Mouse (Mus musculus): ENCODE measurements at regions not wholly inside any gene's neighbourhood (a gene's known extent, or its start where the extent isn't known, plus 50 kb on each side); places are given as distances from the start of the nearest gene placed in this dataset.

DNA sequence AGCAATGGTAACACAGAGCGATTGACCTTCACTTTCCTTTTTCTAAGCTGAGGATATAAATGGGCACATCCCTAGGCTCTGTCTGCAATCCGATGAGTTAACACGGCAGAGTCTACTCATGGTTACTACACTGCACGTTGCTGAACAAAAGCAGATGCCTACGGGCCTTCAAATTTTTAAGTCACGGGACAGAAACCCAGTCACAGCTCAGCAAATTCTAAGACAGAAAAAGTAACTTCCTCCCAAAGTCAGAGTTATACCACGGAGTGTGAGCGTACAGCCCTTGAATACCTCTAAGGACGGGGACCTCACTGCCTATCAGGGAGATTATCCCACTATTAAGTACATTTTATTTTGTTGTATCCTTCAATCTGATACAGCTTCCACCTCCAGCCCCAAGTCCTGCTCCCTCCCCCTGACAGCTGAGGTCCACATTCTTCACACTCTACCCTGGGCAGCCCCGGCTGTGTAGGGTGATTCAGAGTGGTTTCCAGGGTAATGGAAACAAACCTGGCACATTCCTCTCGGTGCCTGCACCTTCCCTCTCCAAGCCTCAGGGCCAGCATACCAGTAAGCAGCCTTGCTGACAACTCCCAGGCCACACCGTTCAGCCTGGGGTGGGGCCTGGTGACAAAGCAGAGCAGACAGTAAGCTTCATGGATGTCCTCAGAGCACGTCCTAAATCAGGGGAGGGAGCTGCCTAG is 90.2 kb upstream of the Zfp703 start:
- 67% methylated on average over 13 of the region's 13 CpGs for WGBS
- DNase-seq (ENCODE audit: low spot score): no peak
- no peaks in the 10 kb centered on the region for H3K36me3 ChIP-seq (ENCODE audit: control insufficient read depth, insufficient read depth, low read length)
- no peak overlapping the region for H3K27ac ChIP-seq (ENCODE audit: low read depth, low read length)
- no peak overlapping the region for H3K9ac ChIP-seq (ENCODE audit: low read depth, low read length)
- H3K27me3 ChIP-seq (replicated peaks; ENCODE audit: control insufficient read depth, insufficient read depth, low read length): no peaks in the 10 kb centered on the region
- ATAC-seq (replicated peaks; ENCODE audit: low FRiP score): no peak
- no peaks in the 10 kb centered on the region for H3K9me3 ChIP-seq (ENCODE audit: control insufficient read depth, low read length)
- H3K4me3 ChIP-seq (ENCODE audit: low read depth, low read length): no peak overlapping the region
- no peak overlapping the region for H3K4me2 ChIP-seq
- peaks cover 6% of the 10 kb centered on the region; the same call in 1 of the 2 replicates for H3K4me1 ChIP-seq (replicated peaks; ENCODE audit: control insufficient read depth, insufficient read depth, low read length)

DNA sequence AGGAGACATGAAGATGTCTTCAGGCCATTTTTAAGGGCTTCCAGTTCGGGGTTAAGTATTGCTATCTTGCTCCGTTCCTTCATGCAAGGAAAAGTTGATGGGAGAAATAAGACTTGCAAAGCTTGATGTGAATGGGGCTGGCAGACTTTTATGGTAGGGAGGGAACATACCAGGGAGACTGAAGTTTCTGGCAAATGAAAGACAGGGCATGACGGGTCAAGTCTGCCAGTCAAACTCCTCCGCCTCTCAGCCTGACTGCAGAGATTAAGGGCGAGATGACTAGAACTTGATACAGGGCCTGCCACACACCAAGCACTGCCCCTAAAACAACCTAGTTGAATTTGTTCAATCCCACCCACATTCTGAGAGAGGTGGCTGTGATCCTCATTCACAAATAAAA is 89.6 kb upstream of the Zfp703 start:
- DNase-seq (ENCODE audit: low spot score) (no peak), ATAC-seq (replicated peaks; ENCODE audit: low FRiP score) (no peak)
- H3K9me3 ChIP-seq (ENCODE audit: control insufficient read depth, low read length): no peaks in the 10 kb centered on the region
- H3K27me3 ChIP-seq (replicated peaks; ENCODE audit: control insufficient read depth, insufficient read depth, low read length): no peaks in the 10 kb centered on the region
- no peak overlapping the region for H3K4me3 ChIP-seq (ENCODE audit: low read depth, low read length)
- H3K36me3 ChIP-seq (ENCODE audit: control insufficient read depth, insufficient read depth, low read length): no peaks in the 10 kb centered on the region
- H3K4me2 ChIP-seq: no peak overlapping the region
- H3K27ac ChIP-seq (ENCODE audit: low read depth, low read length): no peak overlapping the region
- WGBS: 65% methylated on average over 5 of the region's 5 CpGs
- H3K9ac ChIP-seq (ENCODE audit: low read depth, low read length): no peak overlapping the region
- H3K4me1 ChIP-seq (replicated peaks; ENCODE audit: control insufficient read depth, insufficient read depth, low read length): peaks cover 6% of the 10 kb centered on the region; the same call in 1 of the 2 replicates

DNA sequence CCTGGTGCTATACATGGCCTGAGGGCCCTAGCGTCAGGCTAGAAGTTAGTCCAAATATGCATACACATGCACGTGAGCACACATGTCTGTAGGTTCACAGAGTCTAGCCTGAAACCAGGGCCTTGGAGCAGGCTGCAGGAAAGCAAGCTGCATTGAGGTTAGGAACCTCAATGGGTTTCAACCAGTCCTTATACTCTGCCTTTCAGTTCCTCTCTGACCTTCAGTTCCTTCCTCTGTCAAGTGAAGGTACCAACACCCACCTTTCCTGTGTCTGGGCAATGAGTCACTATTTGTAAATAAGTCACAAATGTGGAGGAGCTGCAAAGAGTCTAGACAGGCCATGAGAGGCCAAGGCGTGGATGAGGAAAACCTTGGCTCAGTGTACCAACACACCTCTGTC is 89.1 kb upstream of the Zfp703 start:
- 63% methylated on average over 3 of the region's 3 CpGs for WGBS
- H3K4me1 ChIP-seq (replicated peaks; ENCODE audit: control insufficient read depth, insufficient read depth, low read length): peaks cover 6% of the 10 kb centered on the region; the same call in 1 of the 2 replicates

DNA sequence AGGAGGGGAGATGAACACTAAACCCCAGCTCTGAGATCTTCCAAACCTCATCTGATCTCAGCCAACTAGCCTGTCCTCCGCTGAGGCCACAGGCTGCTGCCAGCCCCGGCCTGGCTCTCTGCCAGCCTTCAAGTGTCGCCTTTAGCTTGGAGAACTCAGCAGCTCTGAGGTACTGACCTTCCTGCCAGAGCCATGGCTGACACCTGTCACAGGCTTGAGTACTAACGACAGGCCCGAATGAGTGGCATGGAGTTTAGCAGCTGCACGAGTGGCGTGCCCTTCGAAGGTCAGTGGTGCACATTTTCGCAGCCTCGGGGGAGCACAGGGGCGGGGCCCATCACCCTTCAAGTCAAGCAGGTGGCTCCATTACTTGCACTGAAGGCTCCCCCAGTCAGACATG is 85.2 kb upstream of the Zfp703 start:
- H3K27ac ChIP-seq (ENCODE audit: low read depth, low read length): no peak overlapping the region
- H3K36me3 ChIP-seq (ENCODE audit: control insufficient read depth, insufficient read depth, low read length): no peaks in the 10 kb centered on the region
- H3K9me3 ChIP-seq (ENCODE audit: control insufficient read depth, low read length): no peaks in the 10 kb centered on the region
- WGBS: 79% methylated on average over 11 of the region's 11 CpGs
- ATAC-seq (replicated peaks; ENCODE audit: low FRiP score) (no peak), DNase-seq (ENCODE audit: low spot score) (no peak)
- H3K4me1 ChIP-seq (replicated peaks; ENCODE audit: control insufficient read depth, insufficient read depth, low read length): peaks cover 3% of the 10 kb centered on the region; the same call in 1 of the 2 replicates
- no peak overlapping the region for H3K4me2 ChIP-seq
- H3K4me3 ChIP-seq (ENCODE audit: low read depth, low read length): no peak overlapping the region
- H3K9ac ChIP-seq (ENCODE audit: low read depth, low read length): no peak overlapping the region
- no peaks in the 10 kb centered on the region for H3K27me3 ChIP-seq (replicated peaks; ENCODE audit: control insufficient read depth, insufficient read depth, low read length)

More for the DNA sequence above, 89.1 kb upstream of the Zfp703 start:
- Histone ChIP-seq H3K4me3 (ENCODE audit: low read depth, low read length) (no peak overlapping the region), H3K9ac (ENCODE audit: low read depth, low read length) (no peak overlapping the region), H3K27ac (ENCODE audit: low read depth, low read length) (no peak overlapping the region), H3K36me3 (ENCODE audit: control insufficient read depth, insufficient read depth, low read length) (no peaks in the 10 kb centered on the region), H3K4me2 (no peak overlapping the region), H3K27me3 (replicated peaks; ENCODE audit: control insufficient read depth, insufficient read depth, low read length) (no peaks in the 10 kb centered on the region), H3K9me3 (ENCODE audit: control insufficient read depth, low read length) (no peaks in the 10 kb centered on the region)
- DNase-seq (ENCODE audit: low spot score): no peak
- no peak for ATAC-seq (replicated peaks; ENCODE audit: low FRiP score)

DNA sequence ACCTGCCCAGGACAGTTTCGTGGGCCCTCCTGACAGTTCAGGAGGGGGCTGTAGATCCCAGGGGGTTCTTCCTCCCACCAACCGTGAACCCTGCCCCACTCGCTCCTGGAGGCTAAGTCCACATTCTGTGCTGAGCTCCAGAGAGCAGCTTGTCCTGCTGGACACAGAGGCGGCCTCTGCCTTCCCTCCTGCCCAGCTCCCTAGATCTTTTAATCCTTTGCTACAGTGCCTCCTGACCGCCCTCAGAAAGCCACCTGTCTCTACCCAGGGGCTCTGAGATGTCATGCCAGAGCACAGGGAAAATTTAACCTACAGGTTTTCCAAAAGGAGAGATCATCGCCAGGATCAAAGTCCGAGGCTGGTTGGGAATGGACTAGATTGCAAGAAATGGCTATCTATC is 84.7 kb upstream of the Zfp703 start:
- Histone ChIP-seq H3K4me2 (no peak overlapping the region), H3K4me3 (ENCODE audit: low read depth, low read length) (no peak overlapping the region), H3K27ac (ENCODE audit: low read depth, low read length) (no peak overlapping the region), H3K4me1 (replicated peaks; ENCODE audit: control insufficient read depth, insufficient read depth, low read length) (peaks cover 3% of the 10 kb centered on the region; the same call in 1 of the 2 replicates), H3K9ac (ENCODE audit: low read depth, low read length) (no peak overlapping the region), H3K9me3 (ENCODE audit: control insufficient read depth, low read length) (no peaks in the 10 kb centered on the region), H3K27me3 (replicated peaks; ENCODE audit: control insufficient read depth, insufficient read depth, low read length) (no peaks in the 10 kb centered on the region), H3K36me3 (ENCODE audit: control insufficient read depth, insufficient read depth, low read length) (no peaks in the 10 kb centered on the region)
- no peak for DNase-seq (ENCODE audit: low spot score)
- WGBS: 72% methylated on average over 7 of the region's 7 CpGs
- ATAC-seq (replicated peaks; ENCODE audit: low FRiP score): no peak

DNA sequence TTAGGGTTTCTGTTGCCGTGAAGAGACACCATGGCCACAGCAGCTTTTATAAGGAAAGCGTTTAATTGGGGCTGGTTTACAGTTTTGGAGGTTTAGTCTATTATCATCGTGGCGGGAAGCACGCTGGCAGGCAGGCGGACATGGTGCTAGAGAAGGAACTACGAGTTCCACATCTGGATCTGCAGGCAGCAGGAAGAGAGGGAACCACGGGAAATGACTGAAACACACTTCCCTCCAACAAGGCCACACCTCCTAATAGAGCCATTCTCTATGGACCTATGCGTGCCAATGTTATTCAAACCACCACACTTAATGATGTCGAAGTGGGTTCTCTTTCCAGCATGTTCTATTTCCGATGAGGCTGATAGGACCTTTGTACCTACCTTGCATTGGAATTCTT is 81.3 kb upstream of the Zfp703 start:
- H3K4me3 ChIP-seq (ENCODE audit: low read depth, low read length): no peak overlapping the region
- no peak overlapping the region for H3K9ac ChIP-seq (ENCODE audit: low read depth, low read length)
- H3K4me1 ChIP-seq (replicated peaks; ENCODE audit: control insufficient read depth, insufficient read depth, low read length): no peaks in the 10 kb centered on the region
- H3K9me3 ChIP-seq (ENCODE audit: control insufficient read depth, low read length): no peaks in the 10 kb centered on the region
- 60% methylated on average over 11 of the region's 11 CpGs for WGBS
- ATAC-seq (replicated peaks; ENCODE audit: low FRiP score): no peak
- no peaks in the 10 kb centered on the region for H3K36me3 ChIP-seq (ENCODE audit: control insufficient read depth, insufficient read depth, low read length)
- no peak for DNase-seq (ENCODE audit: low spot score)
- H3K27me3 ChIP-seq (replicated peaks; ENCODE audit: control insufficient read depth, insufficient read depth, low read length): no peaks in the 10 kb centered on the region
- H3K27ac ChIP-seq (ENCODE audit: low read depth, low read length): no peak overlapping the region
- no peak overlapping the region for H3K4me2 ChIP-seq

DNA sequence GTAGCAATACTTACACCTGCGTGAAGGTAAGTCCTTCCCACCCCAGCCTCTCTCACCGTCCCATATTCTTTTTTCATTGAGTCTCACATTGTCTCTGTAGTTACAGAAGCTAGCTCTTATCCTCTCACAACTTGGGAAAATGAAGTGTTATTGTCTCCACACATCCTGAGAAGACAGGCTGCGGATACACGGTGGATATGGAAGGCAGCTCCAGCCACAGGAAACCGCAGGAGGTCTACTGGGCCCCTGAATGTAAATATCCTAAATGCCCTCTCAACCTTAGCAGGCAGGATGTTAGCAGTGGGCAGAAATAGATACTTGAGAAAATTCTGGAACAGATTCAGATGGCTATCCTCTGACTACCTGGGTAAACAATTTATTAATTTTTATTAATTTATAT is 73.8 kb upstream of the Zfp703 start:
- no peak overlapping the region for H3K9ac ChIP-seq (ENCODE audit: low read depth, low read length)
- no peaks in the 10 kb centered on the region for H3K9me3 ChIP-seq (ENCODE audit: control insufficient read depth, low read length)
- 51% methylated on average over 5 of the region's 5 CpGs for WGBS
- no peaks in the 10 kb centered on the region for H3K4me1 ChIP-seq (replicated peaks; ENCODE audit: control insufficient read depth, insufficient read depth, low read length)
- no peak overlapping the region for H3K4me3 ChIP-seq (ENCODE audit: low read depth, low read length)
- H3K27ac ChIP-seq (ENCODE audit: low read depth, low read length): no peak overlapping the region
- DNase-seq (ENCODE audit: low spot score): no peak
- no peaks in the 10 kb centered on the region for H3K36me3 ChIP-seq (ENCODE audit: control insufficient read depth, insufficient read depth, low read length)
- H3K4me2 ChIP-seq: no peak overlapping the region
- H3K27me3 ChIP-seq (replicated peaks; ENCODE audit: control insufficient read depth, insufficient read depth, low read length): no peaks in the 10 kb centered on the region
- ATAC-seq (replicated peaks; ENCODE audit: low FRiP score): no peak

DNA sequence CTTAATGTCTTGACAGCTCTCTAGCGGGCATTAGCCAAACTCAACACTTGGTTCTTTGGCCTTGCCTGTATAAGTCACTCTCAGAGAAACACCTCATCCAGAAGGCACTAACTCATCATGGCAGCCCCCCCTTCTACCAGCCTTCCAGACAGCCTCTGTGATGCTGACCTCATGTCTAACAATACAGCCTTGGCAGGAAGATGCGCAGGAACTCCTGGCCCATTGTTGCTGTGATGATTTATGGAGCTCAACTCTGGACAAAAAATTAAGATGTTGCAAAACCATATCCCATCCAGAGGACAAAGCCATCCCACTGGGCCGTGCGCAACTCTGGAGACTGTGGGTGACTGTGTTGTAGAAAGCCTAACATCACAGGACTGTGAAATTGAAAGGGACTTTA is 70.9 kb upstream of the Zfp703 start:
- H3K9ac ChIP-seq (ENCODE audit: low read depth, low read length): no peak overlapping the region
- 79% methylated on average over 4 of the region's 4 CpGs for WGBS
- H3K4me1 ChIP-seq (replicated peaks; ENCODE audit: control insufficient read depth, insufficient read depth, low read length): no peaks in the 10 kb centered on the region
- no peaks in the 10 kb centered on the region for H3K9me3 ChIP-seq (ENCODE audit: control insufficient read depth, low read length)
- no peak overlapping the region for H3K4me3 ChIP-seq (ENCODE audit: low read depth, low read length)
- no peak overlapping the region for H3K27ac ChIP-seq (ENCODE audit: low read depth, low read length)
- H3K4me2 ChIP-seq: no peak overlapping the region
- no peak for DNase-seq (ENCODE audit: low spot score)
- ATAC-seq (replicated peaks; ENCODE audit: low FRiP score): no peak
- no peaks in the 10 kb centered on the region for H3K36me3 ChIP-seq (ENCODE audit: control insufficient read depth, insufficient read depth, low read length)
- H3K27me3 ChIP-seq (replicated peaks; ENCODE audit: control insufficient read depth, insufficient read depth, low read length): no peaks in the 10 kb centered on the region

DNA sequence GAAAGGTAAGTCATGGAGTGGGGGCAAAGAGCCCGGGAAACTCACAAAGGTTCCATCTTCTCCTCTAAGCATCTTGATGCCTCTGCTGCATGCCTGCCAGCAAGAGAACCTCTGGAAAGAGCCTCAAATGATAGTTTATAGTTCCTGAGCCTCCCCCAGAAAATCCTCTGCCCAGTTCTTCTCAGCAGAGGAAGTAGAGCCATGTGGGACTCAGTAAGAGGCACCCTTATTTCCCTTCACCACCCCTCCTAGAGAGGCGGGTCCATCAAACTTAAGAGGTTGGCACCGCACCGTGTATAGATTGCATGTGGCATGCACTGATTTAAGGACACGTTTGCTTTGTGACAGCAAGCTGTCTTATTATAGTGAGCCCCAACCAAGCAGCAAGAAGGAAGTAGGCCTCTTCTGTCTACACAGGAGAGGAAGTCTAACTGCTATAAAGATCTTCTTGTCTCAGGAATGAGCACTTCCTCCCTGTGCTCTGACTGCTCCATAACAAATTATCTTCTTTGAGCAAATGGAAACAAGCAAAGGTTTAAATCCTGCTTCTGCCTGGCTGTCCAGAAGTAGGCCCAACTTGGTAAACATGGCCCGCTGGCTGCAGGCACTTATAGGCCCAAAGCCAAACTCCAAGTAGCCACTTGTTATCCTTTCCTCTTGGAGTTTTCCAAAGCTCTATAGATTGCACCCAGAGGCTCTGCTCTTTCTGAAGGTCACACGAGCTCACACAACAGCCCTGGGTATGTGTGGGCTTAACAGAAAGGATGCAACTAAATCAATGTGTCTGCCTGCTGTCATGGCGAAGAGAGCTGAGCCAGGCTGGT is 69.6 kb upstream of the Zfp703 start:
- H3K4me1 ChIP-seq (replicated peaks; ENCODE audit: control insufficient read depth, insufficient read depth, low read length): no peaks in the 10 kb centered on the region
- no peak overlapping the region for H3K4me3 ChIP-seq (ENCODE audit: low read depth, low read length)
- H3K9ac ChIP-seq (ENCODE audit: low read depth, low read length): no peak overlapping the region
- ATAC-seq (replicated peaks; ENCODE audit: low FRiP score) (no peak), DNase-seq (ENCODE audit: low spot score) (no peak)
- H3K27ac ChIP-seq (ENCODE audit: low read depth, low read length): no peak overlapping the region
- H3K36me3 ChIP-seq (ENCODE audit: control insufficient read depth, insufficient read depth, low read length): no peaks in the 10 kb centered on the region
- H3K4me2 ChIP-seq: no peak overlapping the region
- 58% methylated on average over 8 of the region's 8 CpGs for WGBS
- no peaks in the 10 kb centered on the region for H3K27me3 ChIP-seq (replicated peaks; ENCODE audit: control insufficient read depth, insufficient read depth, low read length)
- no peaks in the 10 kb centered on the region for H3K9me3 ChIP-seq (ENCODE audit: control insufficient read depth, low read length)
